Mouse (Mus musculus) embryonic fibroblast, embryonic 13.5 days (primary cell): ENCODE results near the gene Hbb-bh1.

Experiments
- CTCF ChIP-seq: IDR thresholded peaks from 2 replicates; pipeline ENCODE4 v1.5.1; 2011; ENCODE audit warnings: mild to moderate bottlenecking, control low read depth, low read length, moderate library complexity, borderline replicate concordance; ENCODE audit not compliant: insufficient read depth
- POLR2A ChIP-seq: IDR thresholded peaks from 2 replicates; pipeline ENCODE4 v1.6.1; 2011; ENCODE audit warnings: low read depth, mild to moderate bottlenecking, control low read depth, low read length, moderate library complexity

- TF ChIP-seq CTCF (no peak), POLR2A (no peak)
Measured at GRCm38 (mm10) chr7:103873064-103873463, 30.1 kb upstream of the Hbb-bh1 start.
